10 mouse cellular contexts compared by ENCODE assay signal in the genomic region with DNA sequence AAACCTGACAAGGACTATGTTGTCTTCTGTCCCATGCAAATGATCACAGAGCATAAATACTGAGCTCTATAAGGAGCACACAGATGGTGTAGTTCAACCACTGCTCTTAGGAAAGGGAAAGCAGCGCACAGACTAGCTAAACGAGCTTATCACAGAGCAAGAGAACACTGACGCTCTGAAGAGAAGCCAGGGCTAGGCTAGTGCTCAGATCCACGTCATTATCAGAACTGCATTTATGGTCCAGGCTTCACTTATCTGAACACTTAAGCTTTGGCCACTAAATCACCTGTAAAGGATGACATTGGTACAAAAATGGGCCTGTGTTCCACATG. TPM values are rescaled to one million over a fixed set of nuclear protein-coding genes. Genes with fewer than 3 reads are reported as not detected.
A peak's percentile ranks its signal among the peaks of the same experiment; 100 is the strongest.
DNase-seq lines count a peak whose midpoint lies in the region; ATAC-seq lines count a peak whose summit lies in the region.
"Had no signal": no experiment of that assay in that cellular context is flagged by ENCODE, and none has a peak within 500 bp of the region (broad histone marks: within the 10 kb centered on the region; RNA-seq: fewer than 3 reads in every experiment).

No protein-coding gene starts in this region.

- peak overlapping the region; percentile 27 for H3K4me2 ChIP-seq in heart, embryonic 12.5 days
- no peak overlapping the region for H3K4me2 ChIP-seq in hindbrain, embryonic 12.5 days (replicated peaks)
- H3K4me2 ChIP-seq in midbrain, embryonic 15.5 days, result no peak overlapping the region
- H3K4me2 ChIP-seq: liver, embryonic 12.5 days had no signal

- DNase-seq in heart, postnatal 4 days, result no peak
- no peak for DNase-seq in forebrain, embryonic 10.5 days (ENCODE audit: extremely low spot score, low spot score)
- no peak for DNase-seq in layer of hippocampus, postnatal 36 days
- no peak for DNase-seq in thymus, postnatal 25 days
- DNase-seq in layer of hippocampus, adult 18-20 months (ENCODE audit: low spot score in 2 of 2), result no peak

- no peak for ATAC-seq in heart, embryonic 12.5 days (ENCODE audit: insufficient number of reproducible peaks, low FRiP score)
- no peak for ATAC-seq in hindbrain, embryonic 12.5 days (ENCODE audit: low FRiP score)
- no peak for ATAC-seq in midbrain, embryonic 15.5 days (replicated peaks)
- ATAC-seq: liver, embryonic 12.5 days had no signal

- WGBS in heart, embryonic 12.5 days, result 19% methylated on average over 4 of the region's 4 CpGs
- WGBS in forebrain, embryonic 10.5 days, result 55% methylated on average over 4 of the region's 4 CpGs
- 71% methylated on average over 4 of the region's 4 CpGs for WGBS in hindbrain, embryonic 12.5 days
- 24% methylated on average over 4 of the region's 4 CpGs for WGBS in midbrain, embryonic 15.5 days

- H3K36me3 ChIP-seq in heart, embryonic 12.5 days, result peaks cover 9% of the 10 kb centered on the region; the same call in 1 of the 2 replicates
- H3K36me3 ChIP-seq in forebrain, embryonic 10.5 days (replicated peaks), result peaks cover 41% of the 10 kb centered on the region
- H3K36me3 ChIP-seq in hindbrain, embryonic 12.5 days, result peaks cover 10% of the 10 kb centered on the region
- H3K36me3 ChIP-seq in midbrain, embryonic 15.5 days (replicated peaks), result no peaks in the 10 kb centered on the region

- H3K27me3 ChIP-seq in heart, embryonic 12.5 days (replicated peaks), result no peaks in the 10 kb centered on the region
- H3K27me3 ChIP-seq in forebrain, embryonic 10.5 days (ENCODE audit: poor library complexity, severe bottlenecking), result no peaks in the 10 kb centered on the region
- no peaks in the 10 kb centered on the region for H3K27me3 ChIP-seq in hindbrain, embryonic 12.5 days
- no peaks in the 10 kb centered on the region for H3K27me3 ChIP-seq in midbrain, embryonic 15.5 days (replicated peaks)
- H3K27me3 ChIP-seq: liver, embryonic 12.5 days; megakaryocyte, embryonic 14.5 days had no signal

- H3K27ac ChIP-seq in heart, embryonic 12.5 days (ENCODE audit: poor library complexity, severe bottlenecking), result peak overlapping the region; percentile 87
- peak overlapping the region; percentile 76 for H3K27ac ChIP-seq in forebrain, embryonic 10.5 days
- H3K27ac ChIP-seq in hindbrain, embryonic 12.5 days, result peak overlapping the region; percentile 82
- H3K27ac ChIP-seq in midbrain, embryonic 15.5 days, result peak overlapping the region; percentile 83
- H3K27ac ChIP-seq: liver, embryonic 12.5 days had no signal

- H3K4me3 ChIP-seq in heart, embryonic 12.5 days, result no peak overlapping the region
- H3K4me3 ChIP-seq in forebrain, embryonic 10.5 days, result peak overlapping the region; percentile 23; the same call in 1 of the 2 replicates
- H3K4me3 ChIP-seq in hindbrain, embryonic 12.5 days, result no peak overlapping the region
- H3K4me3 ChIP-seq in midbrain, embryonic 15.5 days, result no peak overlapping the region
- H3K4me3 ChIP-seq: liver, embryonic 12.5 days; megakaryocyte, embryonic 14.5 days had no signal

- H3K9me3 ChIP-seq in heart, embryonic 12.5 days (replicated peaks), result no peaks in the 10 kb centered on the region
- H3K9me3 ChIP-seq in forebrain, embryonic 10.5 days, result no peaks in the 10 kb centered on the region
- no peaks in the 10 kb centered on the region for H3K9me3 ChIP-seq in hindbrain, embryonic 12.5 days (replicated peaks)
- no peaks in the 10 kb centered on the region for H3K9me3 ChIP-seq in midbrain, embryonic 15.5 days
- H3K9me3 ChIP-seq: liver, embryonic 12.5 days; megakaryocyte, embryonic 14.5 days had no signal

- peaks cover 51% of the 10 kb centered on the region for H3K4me1 ChIP-seq in heart, embryonic 12.5 days (replicated peaks)
- H3K4me1 ChIP-seq in forebrain, embryonic 10.5 days, result peaks cover 54% of the 10 kb centered on the region
- peaks cover 38% of the 10 kb centered on the region for H3K4me1 ChIP-seq in hindbrain, embryonic 12.5 days
- H3K4me1 ChIP-seq in midbrain, embryonic 15.5 days, result peaks cover 45% of the 10 kb centered on the region

- H3K9ac ChIP-seq in heart, embryonic 12.5 days, result peak overlapping the region; percentile 2; the same call in 1 of the 2 replicates
- no peak overlapping the region for H3K9ac ChIP-seq in hindbrain, embryonic 12.5 days
- H3K9ac ChIP-seq in midbrain, embryonic 15.5 days, result no peak overlapping the region
- H3K9ac ChIP-seq: liver, embryonic 12.5 days had no signal

RNA-seq across cellular contexts. Expression of gene Oaz2, which starts 57.5 kb away (rescaled TPM):
- polyA plus RNA-seq in heart, embryonic 12.5 days (2016; fragmentation: Nextera tagmentation; extraction: Ambion mirVana), result 239 and 245 TPM in 2 replicates
- total RNA-seq in heart, postnatal 4 days (2021), result 100 to 1,000 TPM; 213 to 221 TPM
- 204 and 217 TPM in 2 replicates for polyA plus RNA-seq in forebrain, embryonic 10.5 days (2016; fragmentation: Nextera tagmentation; extraction: Ambion mirVana)
- polyA plus RNA-seq in hindbrain, embryonic 12.5 days (2016; fragmentation: Nextera tagmentation; extraction: Ambion mirVana), result 312 and 323 TPM in 2 replicates
- 401 and 421 TPM in 2 replicates for polyA plus RNA-seq in midbrain, embryonic 15.5 days (2015; fragmentation: Nextera tagmentation; extraction: Ambion mirVana)
- 100 to 1,000 TPM; 189 to 220 TPM for total RNA-seq in layer of hippocampus, postnatal 36 days (2021)
- total RNA-seq in layer of hippocampus, adult 18-20 months (2021), result 100 to 1,000 TPM; 215 to 217 TPM
